Mouse (Mus musculus) spleen, postnatal 14 days (tissue): ENCODE results near the gene Epop.

Experiments used
- DNase-seq, 2 experiments: peaks; one replicate each; pipeline ENCODE4 v3.0.0; 2021 to 2022; ENCODE audit warnings: low spot score in 2 of 2

Epop gene

GRCm38 (mm10) chr11:97590227-97590960 is 39.1 kb downstream of the Epop start:
- no peak for DNase-seq

GRCm38 (mm10) chr11:97589216-97589615 is 40.3 kb downstream of the Epop start:
- no peak for DNase-seq

GRCm38 (mm10) chr11:97585932-97586331 is 43.6 kb downstream of the Epop start:
- no peak for DNase-seq

- no peak for DNase-seq
Measured at GRCm38 (mm10) chr11:97584476-97584875, 45.0 kb downstream of the Epop start.

- no peak for DNase-seq
Measured at GRCm38 (mm10) chr11:97579088-97579857, 50.2 kb downstream of the Epop start.

GRCm38 (mm10) chr11:97578286-97578685 is 51.2 kb downstream of the Epop start:
- no peak for DNase-seq
